Mouse (Mus musculus): ENCODE measurements around the gene Syt5. TPM values are rescaled to one million over a fixed set of nuclear protein-coding genes. Genes with fewer than 3 reads are reported as not detected.

The Syt5 gene
- polyA plus RNA-seq, 1 experiment = 235 TPM

DNA sequence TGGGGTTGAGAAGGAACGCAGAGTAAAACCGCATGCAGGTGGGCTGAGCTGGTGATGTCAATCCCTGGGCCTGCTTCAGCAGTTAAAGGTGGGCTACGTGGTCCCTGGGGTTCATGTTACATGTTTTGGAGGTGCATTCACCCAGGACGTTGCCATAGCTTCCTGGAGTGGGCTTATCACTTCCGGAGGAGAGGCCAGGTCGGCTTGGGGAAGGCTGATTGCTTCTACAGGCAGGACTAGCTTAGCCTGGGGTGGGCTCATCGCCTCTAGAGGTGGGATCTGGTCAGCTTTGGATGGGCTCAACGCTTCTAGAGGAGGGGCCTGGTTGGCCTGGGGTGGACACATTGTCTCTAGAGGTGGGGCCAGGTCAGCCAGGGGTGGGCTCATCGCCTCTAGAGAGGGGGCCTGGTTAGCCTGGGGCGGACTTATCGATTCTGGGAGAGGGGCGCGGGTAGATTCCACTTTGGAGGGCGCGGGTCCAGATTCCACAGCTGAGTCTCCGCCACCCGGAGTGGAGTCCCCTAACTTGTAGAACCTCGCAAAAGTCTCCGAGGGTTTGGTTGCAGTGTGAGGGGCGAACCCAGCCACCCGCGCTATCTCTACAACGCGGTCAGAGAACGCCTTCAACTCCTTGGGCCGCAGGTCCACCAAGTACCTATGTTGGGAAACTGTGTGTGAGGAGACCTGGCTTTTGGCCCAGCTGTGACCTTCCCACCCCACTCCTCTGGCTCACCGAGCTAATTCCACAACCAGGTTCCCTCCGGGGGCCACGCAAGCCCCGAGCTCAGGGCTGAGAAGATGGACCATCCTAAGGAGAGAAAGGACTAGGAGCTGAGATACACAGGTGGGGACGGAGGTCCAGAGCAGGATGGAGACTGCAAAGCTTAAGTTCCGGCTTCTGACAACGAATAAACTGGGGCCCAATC is 23.9 kb downstream of the Syt5 start:
- no peak for DNase-seq (ENCODE audit: extremely low spot score in 1 of 2, low spot score in 1 of 2)

DNA sequence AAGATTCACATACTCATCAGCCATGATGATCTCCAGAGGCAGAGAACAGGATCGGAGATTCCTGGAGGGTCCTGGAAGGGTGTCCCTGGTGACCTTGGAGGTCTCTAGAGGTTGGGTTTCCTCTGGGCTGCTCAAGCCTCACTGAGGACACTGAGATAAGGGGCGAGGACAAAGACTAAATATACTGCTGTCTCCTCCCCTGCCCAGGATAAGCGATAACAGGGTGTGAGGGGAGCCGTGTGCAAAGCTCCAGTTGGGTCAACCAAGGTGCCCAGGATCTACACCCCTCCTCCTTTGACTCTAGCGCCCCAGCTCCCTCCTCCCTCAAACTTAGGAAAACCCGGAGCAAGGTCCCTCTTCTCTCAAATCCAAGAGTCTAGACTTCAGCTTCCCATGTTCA is 25.0 kb downstream of the Syt5 start:
- no peak for DNase-seq (ENCODE audit: extremely low spot score in 1 of 2, low spot score in 1 of 2)

DNA sequence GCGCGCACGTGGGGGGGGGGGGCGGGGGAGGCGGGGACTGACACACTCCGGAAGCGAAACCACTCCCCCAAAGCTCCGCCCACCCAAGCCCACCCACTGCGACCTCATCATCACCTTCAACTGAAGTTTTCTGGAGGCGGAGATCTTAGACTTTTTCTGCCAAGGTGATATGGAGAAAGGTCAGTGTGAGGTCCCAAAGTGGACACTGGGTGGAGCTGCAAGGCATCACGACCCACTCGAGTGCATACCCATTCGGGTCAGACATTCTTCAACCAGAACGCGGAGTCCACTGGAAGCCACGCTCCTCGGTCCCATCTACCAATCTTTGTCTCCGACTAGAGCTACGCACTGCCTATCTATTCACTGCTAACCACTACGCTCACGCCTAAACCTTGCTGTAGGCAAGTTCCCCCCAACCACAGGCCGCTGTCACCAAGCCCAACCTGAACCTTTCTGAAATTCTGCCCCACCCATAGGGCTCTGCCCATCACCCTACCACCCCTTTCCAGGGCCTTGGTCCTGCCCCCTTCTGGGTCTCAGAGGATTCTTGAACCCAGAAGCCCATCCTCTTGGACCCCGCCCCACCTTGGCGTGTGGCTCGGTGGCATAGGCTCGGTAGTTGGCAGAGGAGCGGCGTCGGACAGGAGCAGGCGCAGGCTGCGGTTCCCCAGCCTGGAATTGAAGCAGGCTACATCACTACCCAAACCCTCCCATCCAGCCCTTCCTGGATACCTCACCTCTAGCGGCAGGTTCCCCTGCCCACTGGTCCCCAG is 25.9 kb downstream of the Syt5 start:
- no peak for DNase-seq (ENCODE audit: extremely low spot score in 1 of 2, low spot score in 1 of 2)

DNA sequence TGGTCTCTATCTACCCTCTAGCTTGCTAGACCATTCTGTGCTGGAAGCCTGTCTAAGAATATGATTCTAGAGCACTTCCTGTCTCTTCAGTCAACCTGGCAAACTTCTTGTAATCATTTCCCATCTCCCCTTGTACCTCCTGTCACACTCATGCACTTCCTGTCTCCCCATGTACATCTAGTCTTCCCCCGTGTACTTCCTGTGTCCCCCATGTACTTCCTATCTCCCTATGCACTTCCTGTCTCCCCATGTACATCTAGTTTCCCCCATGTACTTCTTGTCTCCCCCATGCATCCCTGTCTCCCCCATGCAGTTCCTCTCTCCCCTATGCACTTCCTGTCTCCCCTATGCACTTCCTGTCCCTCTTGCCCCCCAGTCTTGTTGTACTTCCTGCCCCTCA is 28.9 kb downstream of the Syt5 start:
- no peak for DNase-seq (ENCODE audit: extremely low spot score in 1 of 2, low spot score in 1 of 2)

DNA sequence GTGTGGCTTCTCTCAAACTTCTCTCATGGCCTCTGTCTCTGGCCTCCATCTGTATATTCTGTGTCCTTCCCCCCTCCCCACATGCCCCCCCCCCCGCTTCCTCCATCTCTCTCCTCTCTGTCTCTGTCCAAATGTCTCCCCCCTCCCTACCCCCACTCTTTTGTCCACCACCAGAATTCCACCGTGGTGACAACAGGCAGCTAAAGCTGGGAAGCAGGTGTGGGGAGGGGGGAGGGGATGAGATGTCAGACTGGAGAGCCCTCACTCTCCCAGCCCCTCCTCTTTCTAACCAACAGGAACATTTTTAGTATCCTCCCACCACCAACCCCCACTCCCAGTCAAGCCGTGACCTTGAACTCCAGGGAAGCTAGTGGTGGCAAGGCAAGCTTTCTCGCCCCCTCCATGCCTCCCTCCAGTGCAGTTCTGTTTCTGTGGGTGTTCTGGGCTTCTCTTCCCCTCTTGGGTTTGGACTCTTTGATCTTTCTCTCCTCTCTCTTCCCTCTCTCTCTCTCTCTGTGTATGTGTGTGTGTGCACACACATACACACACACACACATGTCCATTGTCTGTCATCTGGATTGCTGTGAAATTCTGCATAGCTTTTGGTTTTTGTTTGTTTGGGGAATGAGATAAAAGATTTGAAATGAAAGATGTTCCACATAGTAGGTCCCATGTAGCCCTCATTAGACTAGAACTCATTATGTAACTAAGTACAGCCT is 30.9 kb downstream of the Syt5 start, which contains the start of gene Tnnt1:
TSS of gene Tnnt1 (minus strand) at position 51 of the 719 bp plus-strand sequence.
- DNase-seq (ENCODE audit: extremely low spot score in 1 of 2, low spot score in 1 of 2) = no peak

DNA sequence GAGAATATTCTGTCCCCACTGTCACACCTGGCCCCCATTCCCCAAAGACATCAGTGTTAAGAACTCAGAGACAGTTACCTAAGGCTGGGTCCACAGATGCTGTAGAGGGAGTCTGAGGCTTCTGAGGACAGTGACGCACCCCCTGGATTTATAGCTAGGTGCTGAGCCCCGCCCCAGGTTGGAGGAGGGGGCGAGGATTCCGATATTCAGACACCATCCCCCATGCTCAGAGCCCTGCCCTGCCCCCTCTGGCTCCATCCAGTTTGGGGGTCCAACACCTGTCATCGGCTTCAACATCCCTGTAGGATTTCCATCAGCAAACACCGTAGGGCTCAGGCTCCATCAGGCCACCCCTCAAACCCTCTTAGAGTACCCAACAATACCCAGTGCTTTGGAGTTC is 31.5 kb downstream of the Syt5 start:
- DNase-seq (ENCODE audit: extremely low spot score in 1 of 2, low spot score in 1 of 2) = no peak

DNA sequence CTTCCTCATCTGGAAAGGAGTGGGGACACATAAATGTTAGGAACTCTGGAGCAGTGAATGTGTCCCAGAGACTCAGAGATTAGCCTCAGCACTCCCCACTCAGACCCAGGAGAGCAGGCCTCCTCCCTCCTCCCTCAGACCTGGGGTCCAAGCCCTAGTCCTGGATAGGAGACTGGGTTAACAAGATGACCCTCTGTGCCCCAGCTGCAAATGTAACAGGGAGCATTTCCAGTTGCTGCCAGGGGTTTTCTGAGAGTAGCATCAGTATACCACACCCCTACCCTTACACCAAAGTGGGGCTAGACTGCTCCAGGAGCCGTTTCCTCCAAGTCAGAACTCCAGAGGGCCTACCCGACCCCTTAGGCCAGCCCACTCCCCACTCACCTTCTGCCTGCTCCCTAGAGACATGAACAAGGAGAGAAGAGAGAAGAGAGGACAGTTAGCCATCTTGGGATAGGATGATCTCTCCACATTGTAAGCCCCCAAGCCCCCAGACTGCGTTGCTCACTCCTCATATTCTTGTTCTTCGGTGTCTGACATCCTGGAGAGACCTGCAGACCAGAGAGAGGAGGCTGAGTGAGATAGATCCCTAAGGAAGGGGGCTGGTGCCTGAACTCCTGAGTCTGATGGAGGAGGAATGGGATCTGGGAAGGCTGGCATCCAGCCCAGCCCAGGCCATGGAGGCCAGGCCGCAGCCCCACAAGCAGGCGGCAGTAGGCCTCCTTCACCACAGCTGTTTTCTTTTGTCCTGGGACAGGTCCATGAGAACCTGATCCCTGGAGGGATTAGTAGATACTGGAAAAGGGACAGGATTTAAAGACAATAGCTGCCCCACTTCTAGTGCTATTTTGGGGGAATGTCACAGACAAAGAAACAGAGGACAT is 33.3 kb downstream of the Syt5 start:
- no peak for DNase-seq (ENCODE audit: extremely low spot score in 1 of 2, low spot score in 1 of 2)

DNA sequence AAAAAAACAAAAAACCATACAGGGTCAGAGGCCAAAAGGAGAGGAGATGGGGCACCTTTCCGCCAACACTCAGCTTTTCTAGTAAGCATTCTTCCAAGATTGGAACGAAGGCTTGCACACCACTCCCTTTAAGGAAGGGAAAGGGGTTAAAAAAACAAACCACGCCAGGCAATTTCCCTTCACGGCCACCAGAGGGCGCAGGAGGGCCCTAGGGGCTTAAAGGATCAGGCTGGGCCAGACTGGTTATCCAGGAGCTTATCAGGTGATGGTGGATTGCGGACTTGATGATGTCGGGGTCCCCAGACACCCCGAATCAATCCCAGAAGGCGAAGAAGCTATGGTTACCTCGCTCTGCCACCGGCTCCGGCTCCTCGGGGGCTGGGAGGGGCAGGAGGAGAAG is 34.1 kb downstream of the Syt5 start:
- DNase-seq (ENCODE audit: extremely low spot score in 1 of 2, low spot score in 1 of 2) = peak in 1 of 2 experiments; percentile 51

DNA sequence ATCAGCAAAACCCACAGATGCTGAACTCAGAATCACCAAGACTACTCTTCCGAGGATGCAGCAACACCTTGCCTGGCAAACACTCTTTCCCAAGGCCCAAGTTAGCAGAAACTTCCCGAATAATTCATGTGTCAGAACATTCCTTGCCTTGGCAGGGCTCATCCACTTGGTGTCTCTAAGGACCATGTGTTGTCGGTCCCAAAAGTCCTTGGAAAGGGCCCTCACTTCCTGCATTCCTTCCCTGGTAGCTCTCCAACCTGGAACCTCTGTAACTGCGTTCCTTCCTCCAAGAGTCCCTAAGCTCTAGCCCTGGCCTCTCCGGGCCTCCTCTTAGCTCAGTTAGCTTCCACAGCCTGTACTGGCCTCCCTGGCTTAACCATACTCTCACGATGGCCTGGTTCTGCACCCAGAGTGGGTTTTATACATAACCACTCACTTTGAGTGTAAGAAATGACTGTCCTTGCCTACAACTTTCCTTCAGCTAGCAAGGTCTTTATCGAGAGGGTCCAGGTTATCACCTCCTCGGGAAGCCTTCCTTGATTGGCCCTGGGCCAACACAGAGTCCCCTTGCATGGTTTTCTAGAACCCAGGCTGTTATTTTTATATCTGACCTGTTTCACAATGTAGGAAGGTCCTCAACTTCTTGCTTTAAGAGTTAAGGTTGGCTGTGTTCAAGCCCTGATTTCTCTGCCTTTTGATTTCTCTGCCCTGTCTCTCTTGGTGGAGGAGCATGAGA is 35.7 kb downstream of the Syt5 start:
- DNase-seq (ENCODE audit: extremely low spot score in 1 of 2, low spot score in 1 of 2) = no peak

DNA sequence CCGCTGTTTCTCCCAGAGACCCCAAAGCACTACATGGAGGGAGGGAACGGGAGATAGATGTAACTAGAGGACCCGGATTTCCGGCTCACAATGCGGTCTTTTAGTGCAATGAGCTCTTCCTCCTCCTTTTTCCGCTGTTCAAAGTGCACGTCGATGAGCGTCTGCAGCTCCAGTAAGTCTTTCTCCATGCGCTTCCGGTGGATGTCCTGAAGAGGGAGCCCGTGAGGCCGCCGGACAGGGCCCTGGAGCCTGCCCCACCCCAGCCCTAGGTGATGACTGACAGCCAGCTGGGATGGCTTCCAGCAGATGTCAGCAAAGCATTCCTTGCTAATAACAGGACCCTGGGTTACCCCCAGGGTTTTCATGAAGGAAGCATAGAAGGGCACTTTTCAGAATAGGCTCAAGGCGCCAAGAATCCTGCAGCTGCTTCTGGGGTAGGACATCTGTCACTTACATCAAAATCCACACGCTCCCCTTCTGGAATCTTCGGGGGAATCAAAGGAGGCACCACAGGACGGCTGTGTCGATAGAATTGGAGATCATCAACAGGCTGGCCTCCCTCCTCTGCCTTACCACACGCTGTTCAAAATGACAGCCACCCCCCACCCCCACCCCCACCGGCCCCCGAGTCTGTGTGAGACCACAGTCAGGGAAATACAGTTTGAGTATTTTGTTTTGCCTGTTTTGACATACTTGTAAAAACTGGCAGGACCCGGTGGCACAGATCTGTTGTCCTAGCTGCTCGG is 37.3 kb downstream of the Syt5 start:
- peak in 1 of 2 experiments; percentile 71 for DNase-seq (ENCODE audit: extremely low spot score in 1 of 2, low spot score in 1 of 2)

DNA sequence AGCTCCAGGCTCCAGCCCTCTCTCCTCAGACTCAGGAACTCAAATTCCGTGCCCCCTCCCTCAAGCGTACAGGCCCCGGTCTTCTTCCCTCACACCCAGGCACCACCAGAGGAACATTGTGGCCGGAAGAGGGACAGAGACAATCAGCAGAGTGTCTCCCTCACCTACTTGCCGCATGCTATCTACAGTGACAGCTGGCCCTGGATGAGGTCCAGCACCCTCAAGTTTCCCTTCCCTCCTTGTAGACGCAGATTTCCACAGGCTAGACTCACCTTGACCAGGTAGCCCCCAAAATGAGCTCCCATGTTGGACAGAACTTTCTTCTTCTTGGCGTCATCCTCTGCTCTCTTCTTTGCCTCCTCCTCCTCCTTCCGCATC is 38.6 kb downstream of the Syt5 start:
- DNase-seq (ENCODE audit: extremely low spot score in 1 of 2, low spot score in 1 of 2) = no peak

DNA sequence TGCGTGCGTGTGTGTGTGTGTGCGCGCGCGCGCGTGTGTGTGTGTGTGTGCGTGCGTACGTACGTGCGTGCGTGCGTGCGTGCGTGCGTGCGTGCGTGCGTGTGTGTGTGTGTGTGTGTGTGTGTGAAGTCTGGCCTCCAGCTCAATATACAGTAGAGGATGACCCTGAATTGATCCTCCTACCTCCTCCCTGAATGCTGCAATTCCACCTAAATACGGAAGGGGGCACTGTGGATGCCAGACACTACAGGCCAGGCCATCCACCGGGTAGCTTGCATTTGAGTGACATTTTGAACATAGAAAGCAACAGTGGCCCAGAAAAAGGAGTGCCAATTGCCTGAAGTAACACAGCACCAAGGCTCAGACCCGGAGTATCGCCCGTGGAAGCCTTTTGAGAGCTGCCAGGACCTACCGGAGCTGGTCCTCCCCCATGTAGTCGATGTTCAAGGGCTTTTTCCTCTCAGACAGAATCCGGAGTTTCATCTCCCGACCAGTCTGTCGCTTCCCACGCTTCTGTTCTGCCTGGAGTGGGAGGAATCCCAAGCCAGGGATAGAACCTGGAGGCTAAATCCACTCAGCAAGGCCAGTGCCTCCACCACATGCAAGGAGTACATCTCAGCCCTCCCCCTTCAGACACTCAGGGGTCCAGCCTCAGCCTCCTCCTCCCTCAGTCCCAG is 39.1 kb downstream of the Syt5 start:
- peak; percentile 44 to 65 for DNase-seq (ENCODE audit: extremely low spot score in 1 of 2, low spot score in 1 of 2)

DNA sequence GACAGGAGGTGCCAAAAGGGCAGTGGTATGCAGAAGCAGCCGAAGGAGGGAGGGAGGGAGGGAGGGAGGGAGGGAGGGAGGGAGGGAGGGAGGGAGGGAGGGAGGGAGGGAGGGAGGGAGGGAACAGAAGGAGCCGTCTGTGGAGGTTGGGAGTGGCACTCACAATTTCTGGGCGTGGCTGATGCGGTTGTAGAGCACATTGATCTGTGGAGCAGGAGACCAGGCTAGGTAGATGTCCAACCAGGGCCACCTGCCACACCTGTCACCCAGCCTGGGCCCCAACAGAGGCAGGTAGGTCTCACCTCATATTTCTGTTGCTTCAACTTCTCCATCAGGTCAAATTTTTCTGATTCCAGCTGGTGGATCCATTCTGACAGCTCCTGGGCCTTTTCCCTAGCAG is 40.1 kb downstream of the Syt5 start:
- DNase-seq (ENCODE audit: extremely low spot score in 1 of 2, low spot score in 1 of 2) = no peak

DNA sequence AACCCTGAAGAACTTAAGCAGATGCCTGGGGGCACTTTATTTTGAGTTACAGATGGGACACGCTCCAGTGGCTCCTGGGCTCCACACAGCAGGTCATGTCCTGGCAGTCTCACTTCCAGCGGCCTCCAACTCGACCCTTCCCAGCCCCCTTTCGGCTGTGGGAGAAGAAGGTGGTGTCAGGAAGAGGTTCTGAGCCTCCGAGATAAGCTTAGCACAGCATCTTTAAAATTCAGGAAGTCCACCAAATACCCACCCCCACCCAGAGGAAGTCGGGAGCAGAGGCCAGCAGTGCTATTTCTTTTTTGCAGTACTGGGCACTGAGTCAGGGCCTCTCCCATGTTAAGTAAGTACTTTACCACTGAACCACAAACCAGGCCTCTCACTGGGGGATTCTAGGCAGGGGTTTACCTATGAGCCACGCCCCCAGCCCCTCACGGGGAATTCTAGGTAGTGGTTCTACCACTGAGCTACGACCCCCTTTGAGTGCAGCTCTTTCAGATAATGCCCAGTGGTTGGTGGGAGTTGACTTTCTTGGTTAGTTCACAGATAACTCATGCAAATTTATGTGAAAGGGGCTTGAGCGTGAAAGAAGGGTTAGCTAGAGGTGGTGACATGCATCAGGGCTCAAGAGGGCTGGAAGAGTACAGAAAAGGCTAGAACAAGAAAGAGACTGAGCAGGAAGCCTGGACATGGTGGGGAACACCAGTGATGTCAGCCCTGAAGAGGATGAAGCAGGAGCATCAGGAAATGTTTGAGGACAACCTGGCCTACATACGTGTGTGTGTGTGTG is 42.5 kb downstream of the Syt5 start:
- DNase-seq (ENCODE audit: extremely low spot score in 1 of 2, low spot score in 1 of 2) = no peak

DNA sequence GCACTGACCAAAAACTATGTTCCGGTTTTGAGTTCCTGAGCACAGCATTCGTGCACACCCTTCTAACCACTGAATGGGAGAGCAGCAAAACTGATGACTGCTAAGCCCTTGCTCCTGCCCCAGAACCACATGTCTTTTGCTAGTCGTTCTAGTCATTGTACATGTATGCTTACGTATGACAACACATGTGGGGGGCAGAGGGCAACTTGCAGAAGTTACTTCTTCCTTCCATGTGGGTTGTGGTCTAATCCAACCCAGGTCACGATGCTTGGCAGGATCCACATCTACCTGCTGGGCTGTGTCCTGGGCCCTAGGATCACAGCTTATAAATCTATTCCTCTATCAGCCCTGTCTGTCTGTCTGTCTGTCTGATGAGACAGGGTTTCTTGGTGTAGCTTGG is 43.5 kb downstream of the Syt5 start:
- DNase-seq (ENCODE audit: extremely low spot score in 1 of 2, low spot score in 1 of 2) = no peak

DNA sequence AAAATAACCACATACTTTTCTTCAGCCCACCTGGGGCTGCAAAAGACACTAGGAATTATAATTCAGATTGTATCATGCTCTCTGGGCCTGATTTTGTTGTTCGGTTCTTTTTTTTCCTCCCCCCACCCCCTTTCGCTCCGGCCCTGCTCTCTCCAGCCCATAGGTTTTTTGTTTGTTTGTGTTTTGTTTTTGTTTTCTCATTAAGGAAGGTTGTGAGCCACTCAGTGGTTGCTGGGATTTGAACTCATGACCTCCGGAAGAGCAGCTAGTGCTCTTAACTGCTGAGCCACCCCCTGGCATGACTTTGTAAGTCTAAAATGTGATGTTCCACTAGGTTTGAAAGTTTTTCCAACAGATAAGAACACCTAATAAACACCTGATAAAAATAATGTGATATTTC is 44.2 kb downstream of the Syt5 start:
- DNase-seq (ENCODE audit: extremely low spot score in 1 of 2, low spot score in 1 of 2) = no peak

DNA sequence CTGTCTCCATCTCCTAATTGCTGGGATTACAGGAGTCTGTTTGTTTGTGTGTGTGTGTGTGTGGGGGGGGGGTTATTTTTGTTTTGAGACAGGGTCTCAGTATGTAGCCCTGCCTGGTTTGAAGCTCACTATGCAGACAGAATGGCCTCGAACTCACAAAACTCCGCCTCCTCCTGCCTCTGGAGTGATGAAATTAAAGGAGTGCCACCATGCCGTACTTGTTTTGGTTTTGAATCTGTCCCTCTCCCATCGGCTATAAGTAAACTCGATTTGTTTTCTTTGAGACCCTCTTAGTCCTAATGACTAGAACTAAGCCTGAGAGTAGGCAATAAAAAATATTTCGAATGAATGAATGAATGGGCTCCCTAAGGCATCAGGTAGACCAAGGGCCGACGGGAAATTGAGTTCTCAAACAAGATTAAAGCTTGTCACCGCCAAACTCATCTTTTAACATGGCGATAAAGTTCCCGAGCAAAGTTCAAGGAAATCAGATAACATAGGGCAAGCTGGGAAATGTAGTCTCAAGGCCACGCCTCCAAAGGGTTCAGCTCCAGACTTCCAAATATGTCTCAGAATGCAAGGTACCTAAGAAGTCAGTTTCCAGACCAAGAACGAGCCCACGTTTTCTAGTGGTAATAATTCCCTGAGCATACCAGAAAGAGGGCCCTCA is 44.8 kb downstream of the Syt5 start:
- DNase-seq (ENCODE audit: extremely low spot score in 1 of 2, low spot score in 1 of 2) = peak; percentile 85 to 87
